9 mouse cellular contexts compared by ENCODE assay signal in the genomic region with DNA sequence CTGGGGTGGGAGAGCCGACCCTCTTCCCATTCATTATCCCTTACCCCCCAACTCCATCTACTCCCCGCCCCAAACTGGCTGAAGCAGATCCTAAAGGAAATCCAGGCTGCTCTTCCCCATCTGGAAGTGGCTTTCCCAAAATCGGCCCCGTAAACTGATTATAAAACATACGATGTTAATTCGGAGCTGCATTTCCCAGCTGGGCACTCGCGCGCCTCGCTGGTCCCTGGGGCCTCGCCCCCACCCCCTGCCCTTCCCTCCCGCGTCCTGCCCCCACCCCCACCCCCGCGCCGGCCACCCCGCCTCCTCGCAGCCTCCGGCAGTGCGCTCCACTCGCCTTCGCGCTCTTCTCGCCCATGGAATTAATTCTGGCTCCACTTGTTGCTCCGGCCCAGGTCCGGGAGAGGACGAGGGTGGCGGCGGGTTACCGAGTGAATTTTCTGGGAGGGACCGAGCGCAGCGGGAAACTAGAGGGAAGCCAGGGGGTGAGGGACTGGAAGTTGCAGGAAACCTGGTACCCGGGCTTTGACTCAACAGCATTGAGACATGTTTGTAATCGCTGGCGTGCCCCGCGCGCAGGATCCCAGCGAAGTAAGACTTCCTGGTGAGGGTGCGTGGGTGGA. TPM values are rescaled to one million over a fixed set of nuclear protein-coding genes. Genes with fewer than 3 reads are reported as not detected.
A peak's percentile ranks its signal among the peaks of the same experiment; 100 is the strongest.
DNase-seq lines count a peak whose midpoint lies in the region; ATAC-seq lines count a peak whose summit lies in the region.
"Had no signal": no experiment of that assay in that cellular context is flagged by ENCODE, and none has a peak within 500 bp of the region (broad histone marks: within the 10 kb centered on the region; RNA-seq: fewer than 3 reads in every experiment).

No protein-coding gene starts in this region.

- peak overlapping the region; percentile 76 for H3K4me2 ChIP-seq in embryonic facial prominence, embryonic 15.5 days (replicated peaks)
- H3K4me2 ChIP-seq in hindbrain, embryonic 12.5 days (replicated peaks), result peak overlapping the region; percentile 87
- peak overlapping the region; percentile 71 for H3K4me2 ChIP-seq in lung, embryonic 16.5 days (ENCODE audit: low read depth, low read length)
- H3K4me2 ChIP-seq in stomach, embryonic 16.5 days (ENCODE audit: low read depth, low read length), result peak overlapping the region; percentile 68
- H3K4me2 ChIP-seq: liver, embryonic 15.5 days had no signal

- H3K27me3 ChIP-seq in embryonic facial prominence, embryonic 15.5 days, result no peaks in the 10 kb centered on the region
- H3K27me3 ChIP-seq in hindbrain, embryonic 12.5 days, result peaks cover 31% of the 10 kb centered on the region
- peaks cover 44% of the 10 kb centered on the region for H3K27me3 ChIP-seq in lung, embryonic 16.5 days (ENCODE audit: control insufficient read depth, insufficient read depth, low read depth, low read length)
- peaks cover 22% of the 10 kb centered on the region for H3K27me3 ChIP-seq in stomach, embryonic 16.5 days (ENCODE audit: control insufficient read depth, insufficient read depth, low read length)

- peak overlapping the region; percentile 75 for H3K4me3 ChIP-seq in embryonic facial prominence, embryonic 15.5 days (replicated peaks)
- peak overlapping the region; percentile 65 for H3K4me3 ChIP-seq in hindbrain, embryonic 12.5 days
- peak overlapping the region; percentile 45 for H3K4me3 ChIP-seq in lung, embryonic 16.5 days (ENCODE audit: low read length)
- peak overlapping the region; percentile 63 for H3K4me3 ChIP-seq in stomach, embryonic 16.5 days (replicated peaks; ENCODE audit: low read length)
- H3K4me3 ChIP-seq: liver, embryonic 15.5 days had no signal

- peak; percentile 14 for DNase-seq in right cerebral cortex, postnatal 25 days
- DNase-seq in right cerebral cortex, adult 18-20 months, result no peak
- DNase-seq in gastrocnemius, postnatal 4 days (ENCODE audit: low spot score in 2 of 2), result no peak
- no peak for DNase-seq in cerebellum, adult 8-10 months

- WGBS in embryonic facial prominence, embryonic 15.5 days, result under 1% methylated on average over 41 of the region's 41 CpGs
- WGBS in hindbrain, embryonic 12.5 days, result under 1% methylated on average over 36 of the region's 41 CpGs
- WGBS in lung, embryonic 16.5 days, result 2% methylated on average over 40 of the region's 41 CpGs
- WGBS in stomach, embryonic 16.5 days, result 4% methylated on average over 41 of the region's 41 CpGs

- H3K36me3 ChIP-seq in embryonic facial prominence, embryonic 15.5 days, result no peaks in the 10 kb centered on the region; the same call in 1 of the 2 replicates
- no peaks in the 10 kb centered on the region for H3K36me3 ChIP-seq in hindbrain, embryonic 12.5 days
- H3K36me3 ChIP-seq in lung, embryonic 16.5 days (ENCODE audit: control insufficient read depth, insufficient read depth, low read length), result no peaks in the 10 kb centered on the region
- no peaks in the 10 kb centered on the region for H3K36me3 ChIP-seq in stomach, embryonic 16.5 days (ENCODE audit: control insufficient read depth, insufficient read depth, low read length)
- H3K36me3 ChIP-seq: liver, embryonic 15.5 days had no signal

- peak; percentile 40; the same call in 1 of the 2 replicates for ATAC-seq in embryonic facial prominence, embryonic 15.5 days (ENCODE audit: insufficient number of reproducible peaks, low FRiP score, low TSS enrichment, low read depth)
- ATAC-seq in hindbrain, embryonic 12.5 days (ENCODE audit: low FRiP score), result 0 out of 2 replicates have a peak, but pooled peaks have one; percentile 24
- ATAC-seq in lung, embryonic 16.5 days (ENCODE audit: low read depth), result 0 out of 2 replicates have a peak, but pooled peaks have one; percentile 3
- ATAC-seq in stomach, embryonic 16.5 days (ENCODE audit: insufficient read depth, low FRiP score), result peak; percentile 21; the same call in 1 of the 2 replicates

- peak overlapping the region; percentile 90 for H3K9ac ChIP-seq in embryonic facial prominence, embryonic 15.5 days
- peak overlapping the region; percentile 83 for H3K9ac ChIP-seq in hindbrain, embryonic 12.5 days
- peak overlapping the region; percentile 51 for H3K9ac ChIP-seq in lung, embryonic 16.5 days (ENCODE audit: low read length)
- H3K9ac ChIP-seq in stomach, embryonic 16.5 days (ENCODE audit: low read length), result peak overlapping the region; percentile 71
- H3K9ac ChIP-seq: liver, embryonic 15.5 days had no signal

- H3K9me3 ChIP-seq in embryonic facial prominence, embryonic 15.5 days (replicated peaks), result no peaks in the 10 kb centered on the region
- H3K9me3 ChIP-seq in hindbrain, embryonic 12.5 days (replicated peaks), result no peaks in the 10 kb centered on the region
- H3K9me3 ChIP-seq in lung, embryonic 16.5 days (ENCODE audit: control insufficient read depth, low read length), result no peaks in the 10 kb centered on the region
- H3K9me3 ChIP-seq in stomach, embryonic 16.5 days (replicated peaks; ENCODE audit: control insufficient read depth, low read length), result no peaks in the 10 kb centered on the region
- H3K9me3 ChIP-seq: liver, embryonic 15.5 days had no signal

- H3K4me1 ChIP-seq in embryonic facial prominence, embryonic 15.5 days, result peaks cover 22% of the 10 kb centered on the region
- H3K4me1 ChIP-seq in hindbrain, embryonic 12.5 days, result peaks cover 61% of the 10 kb centered on the region
- peaks cover 21% of the 10 kb centered on the region for H3K4me1 ChIP-seq in lung, embryonic 16.5 days (replicated peaks; ENCODE audit: control insufficient read depth, insufficient read depth, low read length)
- H3K4me1 ChIP-seq in stomach, embryonic 16.5 days (ENCODE audit: control insufficient read depth, insufficient read depth, low read length), result peaks cover 15% of the 10 kb centered on the region
- H3K4me1 ChIP-seq: liver, embryonic 15.5 days had no signal

- peak overlapping the region; percentile 99 for H3K27ac ChIP-seq in embryonic facial prominence, embryonic 15.5 days (replicated peaks)
- peak overlapping the region; percentile 86 for H3K27ac ChIP-seq in hindbrain, embryonic 12.5 days
- no peak overlapping the region for H3K27ac ChIP-seq in lung, embryonic 16.5 days (ENCODE audit: low read length)
- peak overlapping the region; percentile 72 for H3K27ac ChIP-seq in stomach, embryonic 16.5 days (ENCODE audit: low read length)
- H3K27ac ChIP-seq: liver, embryonic 15.5 days had no signal

RNA-seq across cellular contexts. Expression of gene Wnt5a, which starts 6.6 kb away (rescaled TPM):
- 158 and 164 TPM in 2 replicates for polyA plus RNA-seq in embryonic facial prominence, embryonic 15.5 days (2015; fragmentation: Nextera tagmentation; extraction: Ambion mirVana)
- polyA plus RNA-seq in hindbrain, embryonic 12.5 days (2016; fragmentation: Nextera tagmentation; extraction: Ambion mirVana), result 55.4 and 72.7 TPM in 2 replicates
- polyA plus RNA-seq in lung, embryonic 16.5 days (2015; fragmentation: Nextera tagmentation; extraction: Ambion mirVana), result 20.0 and 22.8 TPM in 2 replicates
- polyA plus RNA-seq in stomach, embryonic 16.5 days (2015; fragmentation: Nextera tagmentation; extraction: Ambion mirVana), result 21.0 and 23.5 TPM in 2 replicates
- total RNA-seq in gastrocnemius, postnatal 4 days (2021), result 10 to 100 TPM; 20.4 to 22.3 TPM
